ENCODE assay signal across 27 mouse cellular contexts in genomic region chr15:87105951-87106350, GRCm38 (mm10).
DNase-seq lines count a peak whose midpoint lies in the region; ATAC-seq and TF ChIP-seq lines count a peak whose summit lies in the region.
"Had no signal": no experiment of that assay in that cellular context is flagged by ENCODE, and none has a peak within 500 bp of the region (broad histone marks: within the 10 kb centered on the region; RNA-seq: fewer than 3 reads in every experiment).

No protein-coding gene starts in this region.

- H3K36me3 ChIP-seq in forebrain, embryonic 15.5 days, result no peaks in the 10 kb centered on the region
- H3K36me3 ChIP-seq in forebrain, embryonic 11.5 days (ENCODE audit: control insufficient read depth, insufficient read depth, low read length), result no peaks in the 10 kb centered on the region
- H3K36me3 ChIP-seq: embryonic facial prominence, embryonic 10.5 days; embryonic facial prominence, embryonic 13.5 days; G1E; hindbrain, embryonic 12.5 days; hindbrain, embryonic 15.5 days had no signal

- no peak overlapping the region for H3K27ac ChIP-seq in forebrain, embryonic 15.5 days (replicated peaks)
- H3K27ac ChIP-seq in forebrain, embryonic 11.5 days (ENCODE audit: low read depth, low read length), result no peak overlapping the region
- peak overlapping the region; percentile 48; the same call in 1 of the 2 replicates for H3K27ac ChIP-seq in layer of hippocampus, adult 2 months
- H3K27ac ChIP-seq: embryonic facial prominence, embryonic 10.5 days; embryonic facial prominence, embryonic 13.5 days; gastrocnemius, adult 2 months; hindbrain, embryonic 12.5 days; hindbrain, embryonic 15.5 days had no signal

- no peak for DNase-seq in forebrain, embryonic 11.5 days (ENCODE audit: low spot score)
- DNase-seq in layer of hippocampus, adult 2 months (ENCODE audit: low spot score in 2 of 2), result peak in 1 of 2 experiments; percentile 41
- DNase-seq in layer of hippocampus, postnatal 36 days, result no peak
- DNase-seq in brain, embryonic 14.5 days (ENCODE audit: low read depth), result peak; percentile 78
- no peak for DNase-seq in thymus, postnatal 10 days (ENCODE audit: low spot score in 2 of 2)
- DNase-seq: adrenal gland, postnatal 10 days; adrenal gland, postnatal 36 days; B cell, adult 2 months; cerebellum, adult 11-12 months; cerebellum, adult 8-10 months; cerebellum, postnatal 10 days; cerebellum, postnatal 36 days; embryo, embryonic 11 days; gastrocnemius, adult 2 months; gastrocnemius, postnatal 14 days; heart, adult 11 months had no signal

- H3K4me3 ChIP-seq in forebrain, embryonic 15.5 days, result no peak overlapping the region
- H3K4me3 ChIP-seq in forebrain, embryonic 11.5 days (ENCODE audit: low read depth, low read length), result no peak overlapping the region
- H3K4me3 ChIP-seq in layer of hippocampus, adult 2 months, result no peak overlapping the region
- H3K4me3 ChIP-seq: embryonic facial prominence, embryonic 10.5 days; embryonic facial prominence, embryonic 13.5 days; erythroblast, embryonic 14.5 days; gastrocnemius, adult 2 months; hindbrain, embryonic 12.5 days; hindbrain, embryonic 15.5 days had no signal

- peaks cover 4% of the 10 kb centered on the region; the same call in 1 of the 2 replicates for H3K4me1 ChIP-seq in forebrain, embryonic 15.5 days
- no peaks in the 10 kb centered on the region for H3K4me1 ChIP-seq in forebrain, embryonic 11.5 days (replicated peaks; ENCODE audit: control insufficient read depth, insufficient read depth, low read length)
- H3K4me1 ChIP-seq: embryonic facial prominence, embryonic 10.5 days; embryonic facial prominence, embryonic 13.5 days; hindbrain, embryonic 12.5 days; hindbrain, embryonic 15.5 days had no signal

- no peak overlapping the region for H3K4me2 ChIP-seq in forebrain, embryonic 15.5 days (replicated peaks)
- H3K4me2 ChIP-seq in forebrain, embryonic 11.5 days (ENCODE audit: low read depth, low read length, severe bottlenecking), result no peak overlapping the region
- H3K4me2 ChIP-seq: embryonic facial prominence, embryonic 13.5 days; heart, embryonic 11.5 days; hindbrain, embryonic 12.5 days; hindbrain, embryonic 15.5 days had no signal

- WGBS in forebrain, embryonic 15.5 days, result 63% methylated on average over 8 of the region's 8 CpGs
- whole genome bisulfite sequencing in forebrain, embryonic 11.5 days, result 90% methylated on average over 8 of the region's 8 CpGs

- H3K27me3 ChIP-seq in forebrain, embryonic 15.5 days, result no peaks in the 10 kb centered on the region
- H3K27me3 ChIP-seq in forebrain, embryonic 11.5 days (ENCODE audit: control insufficient read depth, insufficient read depth, low read length), result no peaks in the 10 kb centered on the region
- H3K27me3 ChIP-seq: CH12.LX; embryonic facial prominence, embryonic 13.5 days; hindbrain, embryonic 12.5 days; hindbrain, embryonic 15.5 days; Patski had no signal

- ATAC-seq in forebrain, embryonic 15.5 days (replicated peaks), result peak; percentile 57; the same call in 1 of the 2 replicates
- no peak for ATAC-seq in forebrain, embryonic 11.5 days (replicated peaks; ENCODE audit: low FRiP score)
- ATAC-seq: intestine, postnatal 0 days; Patski had no signal

- no peak for TF ChIP-seq POLR2A in brain, embryonic 14.5 days (IDR thresholded peaks at IDR 0.05; ENCODE audit: borderline replicate concordance, extremely low read depth, insufficient read depth, insufficient read length, poor library complexity, severe bottlenecking)

- no peak overlapping the region for H3K9ac ChIP-seq in forebrain, embryonic 15.5 days (replicated peaks)
- no peak overlapping the region for H3K9ac ChIP-seq in forebrain, embryonic 11.5 days (ENCODE audit: low read length)
- H3K9ac ChIP-seq: embryonic facial prominence, embryonic 13.5 days; hindbrain, embryonic 12.5 days; hindbrain, embryonic 15.5 days had no signal

- H3K9me3 ChIP-seq in forebrain, embryonic 15.5 days, result peaks cover 3% of the 10 kb centered on the region; the same call in 1 of the 2 replicates
- H3K9me3 ChIP-seq in forebrain, embryonic 11.5 days (ENCODE audit: control insufficient read depth, low read length), result no peaks in the 10 kb centered on the region; the same call in 1 of the 2 replicates
- H3K9me3 ChIP-seq: embryonic facial prominence, embryonic 10.5 days; hindbrain, embryonic 15.5 days had no signal

- TF ChIP-seq CTCF in layer of hippocampus, adult 2 months (conservative IDR thresholded peaks at IDR 0.05), result no peak
- TF ChIP-seq CTCF in brain, embryonic 14.5 days (IDR thresholded peaks at IDR 0.05; ENCODE audit: borderline replicate concordance, extremely low read depth, insufficient read depth, insufficient read length), result no peak
